Mouse (Mus musculus) lung, postnatal 0 days (tissue): Measurements from ENCODE around the gene Nras. TPM values are rescaled to one million over a fixed set of nuclear protein-coding genes. Genes with fewer than 3 reads are reported as not detected.

Experiments
- ATAC-seq: fragments of 200-750 bp; cut with Nextera tagmentation; 2 replicates; pipeline ENCODE4 v1.8.0; 2017; ENCODE audit warnings: moderate library complexity
- DNase-seq: peaks from one replicate; pipeline ENCODE4 v3.0.0-alpha.2; 2016; ENCODE audit warnings: low spot score
- H3K27ac ChIP-seq: fragments of 300-500 bp; sonication (generic); 2 replicates; pipeline ENCODE4 v1.5.1; 2014; ENCODE audit warnings: antibody characterized with exemption, mild to moderate bottlenecking, low read length, mixed read lengths
- H3K27me3 ChIP-seq: fragments of 300-500 bp; sonication (generic); replicated peaks from 2 replicates; pipeline ENCODE4 v1.6.1; 2014; ENCODE audit warnings: low read length, mixed read lengths; ENCODE audit not compliant: insufficient read depth
- H3K36me3 ChIP-seq: fragments of 300-500 bp; sonication (generic); 2 replicates; pipeline ENCODE4 v1.6.1; 2014; ENCODE audit warnings: low read length, mixed read lengths; ENCODE audit not compliant: insufficient read depth
- H3K4me1 ChIP-seq: fragments of 300-500 bp; sonication (generic); 2 replicates; pipeline ENCODE4 v1.6.1; 2014; ENCODE audit warnings: antibody characterized with exemption, low read depth, low read length, mixed read lengths; ENCODE audit not compliant: insufficient read depth
- H3K4me2 ChIP-seq: fragments of 300-500 bp; sonication (generic); replicated peaks from 2 replicates; pipeline ENCODE4 v1.6.1; 2014; ENCODE audit warnings: low read depth, mild to moderate bottlenecking, low read length, moderate library complexity, mixed read lengths
- H3K4me3 ChIP-seq: fragments of 300-500 bp; sonication (generic); 2 replicates; pipeline ENCODE4 v1.5.1; 2014; ENCODE audit warnings: low read depth, low read length
- H3K9ac ChIP-seq: fragments of 300-500 bp; sonication (generic); replicated peaks from 2 replicates; pipeline ENCODE4 v1.6.1; 2014; ENCODE audit warnings: low read depth, mild to moderate bottlenecking
- H3K9me3 ChIP-seq: fragments of 300-500 bp; sonication (generic); 2 replicates; pipeline ENCODE4 v1.6.1; 2016; ENCODE audit warnings: low read length, mixed read lengths
- CTCF ChIP-seq: IDR thresholded peaks from 2 replicates; pipeline ENCODE4 v1.5.1; 2016; ENCODE audit warnings: antibody characterized with exemption, mild to moderate bottlenecking
- EP300 ChIP-seq: IDR thresholded peaks from 2 replicates; pipeline ENCODE4 v1.6.1; 2016; ENCODE audit warnings: antibody characterized with exemption, mild to moderate bottlenecking, control low read depth
- WGBS: fragments of 180-500 bp; shearing (Covaris S2); extraction: QIAGEN DNeasy Blood & Tissue Kit; methylation state at CpG from one replicate; pipeline ENCODE4 v1.1.7; 2014; 5-methylcytosine and 5-hydroxymethylcytosine counted together
- polyA plus RNA-seq: library from polyadenylated mRNA; unstranded; fragments of >200 nt; fragmentation: Nextera tagmentation; extraction: Ambion mirVana; gene quantifications from 2 replicates; pipeline ENCODE4 v1.2.1, GENCODE M21; 2015

Nras gene
- polyA plus RNA-seq, 1 experiment from 2014 or later = 48.0 TPM

DNA sequence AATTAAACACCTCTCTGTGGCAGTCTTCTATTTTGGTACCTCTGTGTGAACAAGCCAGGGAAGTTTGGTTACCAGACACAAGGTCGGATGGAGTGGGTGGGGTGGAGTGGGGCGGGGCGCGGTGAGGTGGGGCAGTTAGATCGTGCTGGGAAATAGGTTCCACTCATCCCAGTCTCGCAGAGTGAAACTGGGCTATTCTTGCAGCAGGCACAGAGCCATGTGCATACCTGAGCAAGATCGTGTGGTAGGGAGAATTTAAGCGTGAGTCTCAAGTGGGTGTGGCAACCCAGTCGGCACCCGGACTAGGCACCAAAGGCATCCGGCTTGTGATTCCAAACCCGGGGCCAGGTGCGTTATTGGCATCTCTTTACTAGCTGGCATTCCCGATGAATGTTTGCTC lies 43.8 kb downstream of the Nras start:
- no peaks in the 10 kb centered on the region for H3K36me3 ChIP-seq
- 6% methylated on average over 14 of the region's 14 CpGs for WGBS
- peak overlapping the region; percentile 15; the same call in 1 of the 2 replicates for H3K27ac ChIP-seq
- DNase-seq = peak; percentile 51
- no peaks in the 10 kb centered on the region; the same call in 1 of the 2 replicates for H3K4me1 ChIP-seq
- TF ChIP-seq EP300 = no peak
- no peak for TF ChIP-seq CTCF
- peak overlapping the region; percentile 72 for H3K4me3 ChIP-seq
- H3K4me2 ChIP-seq = peak overlapping the region; percentile 89
- peak; percentile 34 for ATAC-seq
- no peaks in the 10 kb centered on the region for H3K9me3 ChIP-seq
- H3K27me3 ChIP-seq = no peaks in the 10 kb centered on the region
- peak overlapping the region; percentile 48; the same call in 1 of the 2 replicates for H3K9ac ChIP-seq

DNA sequence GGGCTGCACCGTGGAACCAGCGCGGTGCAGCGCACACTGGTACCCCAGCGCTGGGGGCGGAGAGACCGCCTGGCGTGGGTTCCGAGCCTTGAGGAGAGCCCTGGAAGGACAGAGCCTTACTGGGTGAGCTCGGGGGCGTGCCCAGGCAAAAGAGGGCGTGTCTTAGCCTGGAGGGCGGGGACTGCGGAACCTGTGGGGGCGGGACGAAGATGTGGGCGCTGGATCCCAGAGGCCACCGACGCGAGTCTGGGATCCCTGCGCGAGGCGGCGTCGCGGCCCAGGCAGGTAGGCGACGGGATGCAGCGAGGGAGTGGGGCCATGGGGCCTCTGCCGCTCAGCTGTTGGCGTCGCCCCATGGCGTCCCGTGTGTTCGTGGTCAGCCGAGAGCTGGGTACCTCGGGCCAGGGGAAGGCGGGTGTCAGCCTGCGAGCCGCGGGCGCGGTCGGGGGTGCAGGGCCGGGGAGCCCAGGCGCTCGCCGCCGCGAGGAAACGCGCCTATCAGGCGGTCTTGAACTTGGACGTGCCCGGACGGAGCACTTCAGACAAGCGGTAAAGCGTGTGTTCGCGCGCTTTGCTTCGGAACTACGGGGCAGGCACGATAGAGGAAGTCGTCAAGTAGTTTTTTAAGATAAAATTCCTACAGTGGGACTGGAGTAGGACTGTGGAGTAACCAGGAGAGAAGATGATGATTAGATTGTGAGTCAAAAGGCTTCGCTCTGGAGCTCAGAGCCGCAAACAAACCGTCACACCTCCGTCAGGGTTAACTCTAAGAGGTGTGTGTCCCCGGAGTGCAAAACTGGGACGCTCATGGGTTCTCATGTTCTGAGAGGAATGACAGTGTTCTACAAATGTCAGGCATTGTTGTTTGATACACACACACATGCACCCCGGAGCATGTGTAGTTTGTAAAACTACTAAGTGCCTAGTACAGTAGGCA lies 44.6 kb downstream of the Nras start, which contains the start of gene Dennd2c:
Gene Dennd2c (plus strand): TSS at position 151 of the 937 bp plus-strand sequence.
- H3K27me3 ChIP-seq = no peaks in the 10 kb centered on the region
- H3K4me2 ChIP-seq = peak within 1 kb of the TSS; percentile 89
- no peaks in the 10 kb centered on the region for H3K9me3 ChIP-seq
- peak; percentile 99 for ATAC-seq
- 1% methylated on average over 69 of the region's 72 CpGs for WGBS
- no peaks in the 10 kb centered on the region; the same call in 1 of the 2 replicates for H3K4me1 ChIP-seq
- peak; percentile 96 for DNase-seq
- no peaks in the 10 kb centered on the region for H3K36me3 ChIP-seq
- peak within 1 kb of the TSS; percentile 48 for H3K9ac ChIP-seq
- H3K4me3 ChIP-seq = peak within 1 kb of the TSS; percentile 72
- TF ChIP-seq EP300 (no peak), CTCF (no peak)
- peak within 1 kb of the TSS; percentile 83 for H3K27ac ChIP-seq

DNA sequence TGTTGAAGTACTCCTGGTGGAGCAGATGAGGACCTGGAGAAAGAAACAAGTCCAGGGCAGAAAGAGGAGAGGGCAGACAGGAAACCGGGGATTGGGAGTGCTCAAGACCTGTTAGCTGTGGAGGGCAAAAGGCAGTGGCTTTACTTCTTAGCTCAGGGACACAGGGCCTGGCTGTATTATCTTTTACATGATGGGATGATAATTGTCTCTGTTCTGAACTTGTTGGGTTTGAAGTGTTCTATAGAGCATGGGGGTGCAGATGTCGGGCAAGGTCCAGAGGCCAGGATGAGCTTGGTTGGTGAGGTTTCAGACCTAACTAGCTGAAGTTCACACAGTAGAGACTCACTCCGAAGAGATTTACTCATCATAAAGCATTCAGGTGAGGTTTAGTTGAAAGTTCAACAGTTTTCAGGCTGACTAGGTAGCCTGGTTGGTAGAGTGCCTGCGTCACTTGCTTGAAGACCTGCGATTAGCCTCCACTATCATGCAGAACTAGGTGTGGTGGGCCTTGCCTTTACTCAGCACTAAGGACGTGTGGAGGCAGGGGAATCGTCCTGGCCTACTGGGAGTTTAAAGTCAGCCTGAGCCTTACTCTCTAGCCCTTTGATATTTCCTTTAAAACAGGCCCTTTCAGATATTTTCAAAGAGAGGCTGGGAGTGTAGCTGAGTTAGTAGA lies 49.6 kb downstream of the Nras start:
- H3K4me1 ChIP-seq = no peaks in the 10 kb centered on the region
- H3K4me3 ChIP-seq = no peak overlapping the region
- 84% methylated on average over 7 of the region's 7 CpGs for WGBS
- H3K36me3 ChIP-seq = no peaks in the 10 kb centered on the region
- H3K4me2 ChIP-seq = no peak overlapping the region
- no peaks in the 10 kb centered on the region for H3K27me3 ChIP-seq
- no peak for ATAC-seq
- H3K27ac ChIP-seq = no peak overlapping the region
- DNase-seq = no peak
- no peak for TF ChIP-seq EP300
- no peak for TF ChIP-seq CTCF
- no peak overlapping the region for H3K9ac ChIP-seq
- no peaks in the 10 kb centered on the region for H3K9me3 ChIP-seq

DNA sequence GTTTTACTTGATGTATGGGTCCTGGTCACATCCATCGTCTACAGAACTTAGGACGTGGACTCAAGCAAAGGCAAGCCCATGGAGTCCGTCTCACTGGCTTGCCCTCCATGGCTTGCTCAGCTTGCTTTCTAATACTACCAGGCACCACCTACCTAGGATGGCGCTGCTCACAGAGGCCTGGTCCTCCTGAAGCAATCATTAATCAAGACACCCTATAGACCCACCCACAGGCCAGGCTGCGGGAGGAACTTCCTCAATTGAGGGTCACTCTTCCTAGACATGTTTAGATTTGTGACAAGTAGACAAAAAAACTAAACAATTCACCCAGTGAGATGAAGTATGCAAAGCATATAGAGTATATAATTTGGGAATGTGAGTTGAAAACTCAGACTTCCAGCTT lies 54.1 kb downstream of the Nras start:
- H3K9me3 ChIP-seq = no peaks in the 10 kb centered on the region
- H3K36me3 ChIP-seq = no peaks in the 10 kb centered on the region
- ATAC-seq (no peak), DNase-seq (no peak)
- WGBS = 62% methylated on average over 5 of the region's 5 CpGs
- H3K4me3 ChIP-seq = no peak overlapping the region
- H3K4me1 ChIP-seq = no peaks in the 10 kb centered on the region
- no peaks in the 10 kb centered on the region for H3K27me3 ChIP-seq
- H3K9ac ChIP-seq = no peak overlapping the region
- no peak overlapping the region for H3K4me2 ChIP-seq
- TF ChIP-seq EP300 = no peak
- TF ChIP-seq CTCF = no peak
- no peak overlapping the region for H3K27ac ChIP-seq

Other genes with a start within 250 kb of the Nras start
- not detected in 2 replicates for gene Sycp1, start 122.2 kb upstream of the Nras start, polyA plus RNA-seq
- gene Nr1h5, start 94.2 kb upstream of the Nras start, polyA plus RNA-seq = 0.06 TPM in 1 of 2 replicates, not detected in the other
- gene Sike1, start 62.6 kb upstream of the Nras start, polyA plus RNA-seq = 56.3 and 66.6 TPM in 2 replicates
- gene Csde1, start 37.9 kb upstream of the Nras start, polyA plus RNA-seq = 167 and 191 TPM in 2 replicates
- 0.44 and 0.45 TPM in 2 replicates for gene Ampd1, start 15.7 kb downstream of the Nras start, polyA plus RNA-seq
- gene Dennd2c, start 44.3 kb downstream of the Nras start, polyA plus RNA-seq = 3.4 and 3.5 TPM in 2 replicates
- 89.8 and 95.0 TPM in 2 replicates for gene Bcas2, start 113.4 kb downstream of the Nras start, polyA plus RNA-seq
- gene Trim33, start 221.0 kb downstream of the Nras start, polyA plus RNA-seq = 8.8 and 10.6 TPM in 2 replicates